Mouse (Mus musculus) lung, adult 18-20 months (tissue): ENCODE measurements around the gene Iqgap2.
A peak's percentile ranks its signal among the peaks of the same experiment; 100 is the strongest.

Experiments used
- DNase-seq, 2 experiments: peaks; one replicate each; pipeline ENCODE4 v3.0.0; 2022; ENCODE audit warnings: mixed read lengths in 2 of 2

Iqgap2 gene

GRCm38 (mm10) chr13:95777237-95777636 is 114.5 kb downstream of the Iqgap2 start:
- peak; percentile 58 to 67 for DNase-seq

GRCm38 (mm10) chr13:95774966-95775696 is 116.6 kb downstream of the Iqgap2 start:
- no peak for DNase-seq

GRCm38 (mm10) chr13:95765017-95765416 is 126.7 kb downstream of the Iqgap2 start:
- DNase-seq: peak in 1 of 2 experiments; percentile 29

DNA sequence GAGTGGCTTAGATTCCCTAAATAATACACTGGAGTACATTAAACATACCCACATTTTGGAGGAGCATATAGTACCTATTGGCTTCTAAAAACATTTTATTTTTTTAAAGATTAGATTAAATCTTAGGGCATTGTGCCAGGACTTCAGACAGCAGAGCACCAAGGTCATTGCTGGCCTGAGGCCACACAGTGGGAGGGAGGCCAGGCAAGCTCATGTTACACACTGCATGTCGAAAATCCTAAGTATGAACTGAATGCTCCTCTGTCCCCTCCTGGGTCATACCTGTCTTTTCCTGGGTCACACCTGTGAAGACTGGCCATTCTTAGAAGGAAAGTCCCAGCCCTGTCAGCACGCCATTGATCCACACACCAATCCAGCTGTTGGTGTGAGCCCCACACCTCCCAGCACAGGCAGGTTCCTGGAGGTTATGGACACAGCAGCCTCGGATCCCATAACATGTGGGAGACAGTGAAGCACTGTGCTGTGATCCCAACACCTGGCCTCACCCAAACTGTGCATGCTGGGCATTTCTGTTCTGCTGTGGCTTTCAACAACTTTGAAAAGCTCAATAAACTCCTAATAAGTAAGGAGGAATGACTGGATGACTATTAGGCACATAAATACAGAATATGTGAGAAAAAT is 127.7 kb downstream of the Iqgap2 start:
- DNase-seq: no peak

- no peak for DNase-seq
Observed at GRCm38 (mm10) chr13:95759810-95760209, 131.9 kb downstream of the Iqgap2 start.

GRCm38 (mm10) chr13:95754285-95754684 is 137.4 kb downstream of the Iqgap2 start:
- no peak for DNase-seq

GRCm38 (mm10) chr13:95752386-95752785 is 139.3 kb downstream of the Iqgap2 start:
- DNase-seq: no peak

DNA sequence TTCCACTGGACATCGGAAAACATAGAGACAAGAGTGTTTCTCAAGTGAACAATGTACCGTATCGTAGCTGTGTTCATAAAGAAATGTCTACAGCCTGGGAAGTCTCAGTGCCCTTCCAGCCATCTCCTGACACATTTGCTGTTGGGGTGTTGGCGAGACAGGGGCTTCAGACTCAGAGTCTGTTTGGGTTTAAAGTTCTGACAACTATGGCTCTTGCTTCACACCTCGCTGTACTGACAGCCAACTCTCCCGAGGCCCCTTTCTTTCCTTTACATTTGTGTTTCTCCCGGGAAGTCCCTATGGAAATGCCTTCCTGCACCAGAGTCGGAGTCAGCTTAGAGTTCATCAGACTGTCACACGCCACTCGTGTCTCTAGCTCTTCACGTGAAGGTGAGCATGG is 144.2 kb downstream of the Iqgap2 start:
- no peak for DNase-seq

GRCm38 (mm10) chr13:95747101-95747500 is 144.6 kb downstream of the Iqgap2 start:
- DNase-seq: no peak

DNA sequence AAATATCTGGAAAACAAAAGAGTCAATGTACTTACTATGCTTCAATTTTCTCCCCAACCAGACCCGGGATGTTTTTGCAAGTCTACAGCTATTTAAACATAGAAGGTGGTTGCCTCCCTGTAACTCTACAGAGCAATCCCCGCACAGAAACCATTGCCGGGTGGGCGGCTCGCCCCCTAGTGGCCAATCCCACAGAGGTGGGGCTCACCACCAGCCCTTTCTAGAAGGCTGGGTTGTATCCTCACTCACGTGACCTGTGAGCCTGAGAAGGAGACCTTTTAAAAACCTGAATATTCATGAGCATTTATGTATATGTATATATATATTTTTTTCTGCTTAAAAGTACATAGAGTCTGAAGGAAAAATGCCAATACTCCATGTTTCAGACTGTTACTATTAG is 145.2 kb downstream of the Iqgap2 start:
- peak; percentile 18 to 39 for DNase-seq

GRCm38 (mm10) chr13:95745451-95745850 is 146.3 kb downstream of the Iqgap2 start:
- DNase-seq: peak in 1 of 2 experiments; percentile 29

DNA sequence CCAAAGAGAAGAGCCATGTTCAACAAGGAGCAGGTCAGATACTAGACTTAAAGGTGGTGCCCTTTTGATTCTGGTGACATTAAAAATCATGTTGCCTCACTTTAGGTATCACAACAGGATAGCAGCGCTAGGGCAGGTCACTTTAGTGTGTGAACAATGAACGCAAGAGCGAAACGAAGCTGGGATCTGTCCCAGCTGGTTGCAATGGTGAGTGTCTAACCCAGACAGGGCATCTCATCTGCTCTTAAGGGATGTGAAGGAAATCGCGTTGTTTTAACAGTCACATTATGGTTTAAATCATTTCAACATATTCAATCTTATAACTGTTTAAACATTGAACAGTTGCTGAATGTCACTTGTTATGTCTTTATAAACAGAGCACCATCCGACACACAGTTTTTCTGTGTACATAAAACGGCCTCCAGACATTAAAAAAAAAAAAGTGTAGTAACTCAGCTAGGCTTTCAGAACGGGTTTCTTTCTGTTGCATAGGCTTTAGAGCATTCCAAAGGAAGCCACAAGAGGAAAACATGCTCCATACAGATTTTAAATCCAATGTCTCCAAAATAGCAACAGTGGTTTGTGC is 148.7 kb downstream of the Iqgap2 start:
- no peak for DNase-seq

DNA sequence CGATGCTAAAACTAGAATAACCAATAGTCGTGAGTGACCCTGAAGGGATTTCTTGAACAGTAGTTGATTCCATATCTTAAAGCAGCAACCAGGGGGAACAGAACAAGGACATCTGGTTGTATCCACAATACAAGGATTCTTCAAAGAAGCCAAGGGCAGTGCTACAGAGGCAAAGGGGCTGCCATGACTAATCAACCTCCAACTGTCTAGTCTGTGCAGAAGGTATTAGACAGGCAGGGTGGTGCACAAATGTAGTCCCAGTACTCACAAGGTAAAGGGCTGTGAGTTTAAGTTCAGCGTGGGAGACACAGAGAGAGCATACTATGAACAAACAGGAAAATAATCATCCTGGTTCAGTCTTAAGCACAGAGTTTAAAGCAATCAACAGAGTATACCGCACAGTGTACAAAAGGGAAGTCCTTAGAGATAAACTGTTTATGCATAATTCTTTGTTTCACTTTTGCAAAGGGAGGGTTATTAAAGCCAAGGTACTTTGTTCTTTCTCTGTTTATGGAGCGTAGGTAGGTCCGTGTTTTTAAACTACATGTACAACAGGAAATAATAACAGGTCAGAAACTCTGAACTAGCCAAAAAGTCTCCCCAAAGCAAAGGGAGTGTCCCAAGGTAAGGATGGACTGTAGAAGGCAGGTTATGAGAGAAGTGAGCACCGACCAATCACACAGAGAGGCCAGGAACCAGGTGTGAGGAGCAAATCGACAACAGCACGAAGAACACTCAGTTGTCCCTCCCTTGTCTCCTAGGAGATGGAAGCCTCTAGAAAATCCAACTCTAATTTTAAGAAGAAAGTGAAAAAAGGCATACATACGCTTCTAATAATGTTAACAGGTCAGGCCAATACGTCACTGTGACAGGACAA is 149.7 kb downstream of the Iqgap2 start:
- DNase-seq: no peak

- no peak for DNase-seq
Observed at GRCm38 (mm10) chr13:95739651-95740050, 152.1 kb downstream of the Iqgap2 start.

DNA sequence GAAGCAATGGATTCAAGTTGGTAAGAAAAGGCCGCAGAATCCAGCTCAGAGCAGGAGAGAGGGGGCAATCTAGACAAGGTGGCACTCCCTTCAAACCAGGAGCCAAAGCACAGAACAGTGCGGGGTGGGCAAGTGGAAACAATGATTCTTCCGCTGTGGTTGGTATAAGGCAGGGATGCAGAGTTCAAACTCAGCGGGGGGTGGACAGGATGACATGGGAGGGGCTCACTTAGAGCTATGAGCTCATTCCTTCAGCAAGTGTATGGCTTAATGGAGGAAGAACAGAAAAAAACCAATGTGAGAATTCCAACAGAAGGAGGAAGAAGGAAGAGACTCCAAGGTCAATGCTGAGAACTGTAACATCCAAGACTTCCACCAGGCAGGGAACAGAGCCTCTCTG is 161.2 kb downstream of the Iqgap2 start:
- DNase-seq: no peak

DNA sequence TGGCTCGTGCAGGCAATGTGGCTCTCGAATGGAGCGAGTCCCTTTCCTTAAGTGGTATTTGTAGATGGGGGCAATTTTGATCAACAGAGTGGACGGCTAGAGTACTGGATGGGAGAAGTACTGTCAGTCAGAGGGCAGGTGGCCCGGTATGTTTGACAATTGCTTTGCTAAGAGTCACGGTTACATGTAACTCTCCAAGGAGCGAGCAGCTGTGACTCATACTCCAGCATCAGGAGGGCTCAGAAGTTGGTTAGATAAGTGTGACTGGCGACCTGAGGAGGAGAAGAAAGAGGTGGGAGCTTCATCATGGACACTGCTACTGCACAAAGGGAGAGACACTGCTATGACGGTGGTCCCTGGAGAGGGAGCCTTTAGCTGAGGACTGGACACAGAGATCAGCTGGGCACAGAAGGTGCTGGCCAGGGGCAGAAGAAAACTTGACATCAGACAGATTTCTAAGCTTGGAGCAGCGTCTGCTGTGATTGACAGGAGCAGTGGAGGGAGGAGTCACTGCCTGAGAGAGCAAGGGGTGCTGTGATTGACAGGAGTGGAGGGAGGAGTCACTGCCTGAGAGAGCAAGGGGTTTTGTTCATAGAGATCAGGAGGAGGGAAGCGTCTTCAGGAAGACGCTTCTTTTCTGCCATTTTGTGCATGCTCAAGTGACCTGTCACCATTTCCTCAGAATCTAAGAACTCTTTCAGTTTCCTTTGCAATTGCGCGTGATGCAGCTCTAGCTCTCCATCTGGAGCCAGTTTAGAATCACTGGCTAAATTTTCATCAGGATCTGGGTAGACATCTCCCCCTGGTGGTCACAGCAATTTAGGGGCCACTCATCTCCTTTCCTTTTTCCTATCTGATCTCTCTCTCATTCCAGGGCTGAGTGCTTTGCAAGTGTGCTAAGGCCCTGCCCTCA is 172.1 kb downstream of the Iqgap2 start:
- DNase-seq: peak; percentile 51 to 67

- DNase-seq: no peak
Observed at GRCm38 (mm10) chr13:95715356-95715755, 176.4 kb downstream of the Iqgap2 start.

DNA sequence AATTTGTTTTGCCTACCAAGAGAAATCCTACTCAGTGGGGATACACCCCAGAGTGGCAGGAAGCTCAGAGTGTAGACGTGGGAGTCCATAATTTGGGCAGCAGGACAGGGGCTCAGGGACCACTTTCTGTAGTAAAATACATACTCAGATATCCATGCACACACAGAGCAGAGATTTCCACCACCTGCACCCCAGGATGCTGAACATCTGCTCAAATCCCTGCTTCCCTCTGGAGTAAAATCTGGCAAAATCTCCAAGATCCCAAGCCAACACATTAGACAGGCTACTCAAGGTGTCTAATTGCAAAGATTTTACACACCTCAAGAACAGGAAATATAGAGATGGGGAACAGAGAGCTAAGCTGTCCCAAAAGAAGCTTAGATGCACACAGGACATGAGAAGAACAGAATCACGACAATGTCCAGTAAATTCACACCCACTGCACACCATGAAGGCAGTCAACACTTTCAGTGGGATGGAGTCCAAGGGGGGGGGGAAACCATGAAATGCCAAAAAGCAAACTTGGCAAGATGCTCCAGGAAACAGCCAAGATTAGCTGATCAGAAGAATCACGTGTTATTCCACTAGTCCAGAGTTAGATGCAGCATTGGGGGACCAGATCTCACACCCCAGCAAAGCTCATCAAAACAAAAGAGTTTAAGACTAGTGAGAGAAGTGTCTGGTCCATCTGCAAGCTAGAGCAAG is 177.3 kb downstream of the Iqgap2 start:
- no peak for DNase-seq

- DNase-seq: no peak
Observed at GRCm38 (mm10) chr13:95712570-95713268, 179.0 kb downstream of the Iqgap2 start.

DNA sequence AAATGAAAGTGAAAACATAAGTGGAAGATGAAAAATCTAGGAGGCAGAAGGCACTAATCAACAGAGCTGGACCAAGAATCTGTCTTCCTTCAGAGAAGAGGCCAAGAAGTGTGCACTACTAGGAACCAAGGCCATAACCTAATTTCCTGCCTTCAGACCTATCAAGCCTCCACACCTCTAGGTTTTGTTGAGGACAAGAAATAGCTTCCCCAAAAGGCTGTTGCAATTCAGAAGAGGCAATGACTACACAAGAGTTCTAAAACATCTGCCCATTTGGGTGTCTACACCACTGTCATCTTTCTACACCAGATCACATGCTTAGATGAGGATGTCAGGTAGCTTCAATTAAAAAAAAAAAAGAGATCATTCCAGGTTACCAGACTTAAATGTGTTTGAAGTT is 179.7 kb downstream of the Iqgap2 start:
- no peak for DNase-seq

DNA sequence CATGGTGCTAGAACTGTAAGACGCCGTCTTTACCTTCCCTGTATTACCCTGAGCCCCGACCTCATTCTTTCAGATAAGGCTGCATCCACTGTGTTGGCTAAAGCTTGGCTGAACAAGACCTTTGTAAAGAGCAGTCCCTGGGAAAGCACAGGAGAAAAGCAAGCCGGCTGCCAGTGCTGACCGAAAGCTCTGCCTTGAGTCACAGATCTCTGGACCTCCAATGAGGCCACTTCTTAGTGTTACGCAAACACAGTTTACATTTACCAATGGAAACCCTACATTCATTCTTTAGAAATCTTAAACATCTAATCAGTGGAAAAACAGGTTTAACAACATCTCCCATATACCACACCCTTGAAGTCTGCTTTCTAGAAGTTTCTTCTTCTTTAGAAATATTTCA is 186.1 kb downstream of the Iqgap2 start:
- peak in 1 of 2 experiments; percentile 12 for DNase-seq
